Mouse (Mus musculus) T-helper 1 cell (primary cell): ENCODE measurements around the gene Ormdl3.
"Not testable (repeated sequence)": the region's sequence is repeated elsewhere in the genome, so short reads cannot be mapped to it uniquely, and the experiment has no call there.

ENCODE experiments used
- in situ Hi-C: fragments of 300-600 bp; cut with MboI, MseI; formaldehyde crosslinking; loops from one replicate; pipeline ENCODE4 v1.15.1; 2025; ENCODE audit warnings: high pct_unique_total_duplicates

Gene Ormdl3

DNA sequence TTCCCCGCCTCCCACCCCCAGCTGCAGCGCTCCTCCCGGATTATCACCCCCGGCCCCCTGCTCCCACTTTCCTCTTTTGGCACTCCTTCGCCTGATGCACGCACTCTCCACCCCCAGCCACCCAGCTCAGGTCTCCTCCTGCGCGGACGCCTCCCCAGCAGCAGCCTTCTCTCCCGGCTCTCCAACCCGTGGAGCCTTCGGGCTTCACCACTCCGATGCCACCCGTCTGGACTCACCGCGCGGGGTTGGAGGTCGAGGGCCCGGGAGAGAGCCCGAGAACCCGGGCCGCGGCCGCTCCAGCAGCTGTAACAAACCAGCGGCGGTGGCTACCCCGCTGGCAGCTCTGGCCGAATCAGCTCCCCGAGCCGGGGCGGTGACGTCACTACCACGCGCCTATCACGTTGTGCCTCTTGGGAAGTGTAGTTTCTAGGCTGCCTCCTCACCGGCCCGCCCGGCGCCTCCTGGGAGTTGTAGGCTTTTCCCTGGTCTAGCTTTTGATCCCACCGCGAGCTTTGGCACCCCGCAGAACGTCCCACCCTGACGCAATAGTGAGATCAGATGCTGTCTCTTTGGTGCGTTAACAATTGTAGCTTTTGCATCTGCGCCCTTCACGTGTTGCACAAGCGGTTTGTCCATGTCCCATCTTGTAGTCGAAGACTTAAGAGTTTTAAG lies at the start of gene Ormdl3:
Ormdl3 (minus strand) TSS at position 477 of the 672 bp plus-strand sequence.
- in situ Hi-C loops = no loop called here

DNA sequence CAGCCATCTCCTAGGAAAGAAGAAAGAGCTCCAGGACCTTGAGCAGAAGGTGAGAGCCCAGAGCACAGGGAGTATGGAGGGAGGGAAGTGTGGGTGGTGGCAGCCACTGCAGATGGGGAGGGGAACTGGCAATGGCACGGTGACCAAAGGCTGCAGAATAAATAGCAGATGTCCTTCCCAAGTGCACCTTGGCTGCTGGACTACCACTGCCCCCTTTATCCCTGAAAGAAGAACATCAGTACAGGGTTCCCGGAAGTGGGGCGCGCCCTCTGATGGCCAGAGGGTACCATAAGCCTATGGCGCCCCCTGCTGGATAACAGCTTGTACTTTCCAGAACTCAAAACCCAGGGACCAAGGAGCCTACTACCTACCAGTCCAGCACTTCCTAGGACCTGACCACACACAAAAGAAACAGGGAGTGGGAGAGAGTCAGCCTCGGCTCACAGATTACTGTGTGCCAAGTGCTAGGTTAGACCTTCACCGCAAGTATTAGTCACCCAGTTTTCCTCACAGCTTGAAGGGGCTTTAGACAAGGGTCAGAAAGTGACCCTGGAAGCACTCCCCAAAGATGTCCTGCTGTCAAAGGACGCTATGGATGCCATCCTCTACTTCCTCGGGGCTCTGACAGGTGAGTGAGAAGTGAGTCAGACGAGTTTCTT lies 48.3 kb upstream of the Ormdl3 start:
- in situ Hi-C loops = not testable (repeated sequence)

DNA sequence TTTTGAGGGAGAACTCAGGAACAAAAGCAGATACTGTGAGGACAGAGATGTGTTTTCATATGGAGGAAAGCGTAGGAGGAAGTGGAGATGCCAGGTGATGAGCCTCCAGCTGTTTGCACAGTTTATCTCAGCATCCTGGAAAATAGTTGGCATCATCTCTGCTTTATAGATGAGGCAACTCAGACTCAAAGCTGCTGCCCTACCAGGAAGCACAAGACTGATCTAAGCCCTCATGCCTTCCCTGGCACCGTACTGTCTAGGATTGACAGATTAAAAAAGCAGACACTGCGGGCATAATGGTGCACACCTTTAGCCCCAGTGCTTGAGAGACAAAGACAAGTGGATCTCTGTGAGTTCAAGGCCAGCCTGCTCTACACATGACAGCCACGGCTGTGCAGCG lies 43.5 kb upstream of the Ormdl3 start:
- in situ Hi-C loops = no loop called here

DNA sequence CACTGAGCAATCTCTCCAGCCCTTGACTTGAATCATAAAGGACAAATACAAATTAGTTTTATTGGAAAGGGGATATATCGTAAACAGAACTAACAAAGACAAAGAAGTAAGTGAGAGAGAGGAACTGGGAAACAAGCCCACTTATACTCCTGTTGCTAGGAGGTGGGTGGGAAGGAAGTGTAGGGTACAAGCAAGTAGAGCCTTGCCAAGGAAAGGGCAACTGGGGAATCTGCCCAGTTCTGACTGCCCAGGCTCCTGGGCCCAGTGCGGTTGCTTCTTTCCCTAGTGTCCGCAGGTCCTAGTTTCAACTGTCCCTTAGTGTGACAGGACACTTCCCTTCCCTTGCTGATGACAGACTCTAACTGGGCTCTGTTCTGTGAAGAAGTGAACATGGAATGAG lies 41.5 kb upstream of the Ormdl3 start:
- in situ Hi-C loops = loop anchor here (5.0 to 10.0 kb wide), 2 partner anchors 46 to 64 kb away; no protein-coding TSS in a partner anchor

DNA sequence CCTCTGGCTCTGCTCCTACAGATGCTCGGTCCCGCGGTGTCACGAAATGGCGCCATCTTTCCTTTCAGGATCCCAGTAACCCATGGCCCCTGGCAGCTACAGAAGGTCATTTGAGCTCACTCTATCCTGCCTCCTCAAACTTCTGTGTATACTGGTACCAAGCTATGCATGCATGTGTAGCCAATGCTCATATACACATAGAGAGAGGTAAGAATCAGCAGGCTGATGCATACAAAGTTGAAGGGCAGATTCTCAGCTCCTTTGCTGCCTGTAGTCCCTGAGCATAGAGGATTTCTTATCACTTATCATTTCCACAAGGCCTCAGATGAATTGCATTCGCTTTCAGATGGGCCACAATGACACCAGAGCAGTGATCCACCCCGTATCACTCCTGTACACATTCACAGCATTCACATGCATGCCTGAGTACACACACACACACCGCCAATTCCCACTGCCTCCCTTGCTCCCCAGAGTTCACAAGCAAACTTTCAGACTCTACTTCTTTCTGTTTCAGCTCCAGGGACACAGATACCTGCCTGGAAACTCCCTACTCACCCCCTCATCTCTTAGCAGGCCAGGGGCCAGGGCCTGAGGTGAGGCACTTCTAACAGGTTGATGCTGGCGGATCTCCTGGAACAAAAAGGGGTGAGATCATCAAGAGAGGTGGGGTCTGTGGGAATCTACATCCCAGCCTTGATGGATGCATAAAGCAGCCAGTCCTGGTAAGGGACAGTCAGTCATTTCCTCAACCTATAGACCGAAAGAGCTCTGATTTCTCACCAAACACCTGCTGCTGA lies 38.6 kb upstream of the Ormdl3 start, which contains the start of the genes Gm12355 and Gsdma3:
Gm12355 (minus strand) TSS at position 51 of the 800 bp plus-strand sequence.
Gsdma3 (plus strand) TSS at position 750 of the 800 bp plus-strand sequence.
- in situ Hi-C loops = loop anchor here (5.0 to 10.0 kb wide), 2 partner anchors 49 to 66 kb away; no protein-coding TSS in a partner anchor

DNA sequence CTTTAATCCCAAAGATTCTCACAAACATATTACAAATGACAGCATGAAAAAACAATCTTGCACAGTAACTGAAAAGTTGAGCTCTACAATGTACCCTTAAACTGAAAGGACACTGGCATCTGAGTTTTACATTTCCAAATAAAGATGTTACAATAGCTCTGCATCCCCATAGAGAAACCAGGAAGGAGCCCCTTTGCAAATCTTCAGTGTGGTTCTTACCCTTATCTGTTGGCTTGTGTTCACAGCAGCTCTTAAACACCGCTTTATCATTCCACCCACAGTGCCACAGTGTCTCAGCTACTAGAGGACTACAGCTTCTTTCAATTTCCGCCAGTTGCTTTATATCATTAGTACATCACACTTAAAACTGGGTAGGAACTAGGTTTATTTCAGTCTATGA lies 37.2 kb upstream of the Ormdl3 start:
- in situ Hi-C loops = loop anchor here (10.0 kb wide), 1 partner anchor 50 kb away; no protein-coding TSS in a partner anchor

DNA sequence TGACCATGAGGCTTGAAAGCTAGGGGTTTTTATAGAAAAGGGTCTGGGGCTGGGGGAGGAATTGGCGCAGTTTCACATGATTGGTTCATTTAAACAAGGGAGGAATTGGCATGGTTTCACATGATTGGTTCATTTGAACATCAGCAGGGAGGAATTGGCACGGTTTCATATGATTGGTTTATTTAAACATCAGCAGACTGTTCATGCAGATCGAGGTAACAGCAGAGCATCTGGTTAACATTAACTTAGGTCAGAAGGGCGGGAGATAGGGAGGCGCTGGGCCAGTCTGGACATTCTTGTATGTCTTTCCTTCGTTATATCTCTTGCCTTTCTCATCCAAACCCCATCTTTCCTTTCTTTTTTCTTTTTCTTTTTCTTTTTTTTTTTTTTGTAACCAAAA lies 36.8 kb upstream of the Ormdl3 start:
- in situ Hi-C loops = loop anchor here (10.0 kb wide), 1 partner anchor 51 kb away; no protein-coding TSS in a partner anchor

DNA sequence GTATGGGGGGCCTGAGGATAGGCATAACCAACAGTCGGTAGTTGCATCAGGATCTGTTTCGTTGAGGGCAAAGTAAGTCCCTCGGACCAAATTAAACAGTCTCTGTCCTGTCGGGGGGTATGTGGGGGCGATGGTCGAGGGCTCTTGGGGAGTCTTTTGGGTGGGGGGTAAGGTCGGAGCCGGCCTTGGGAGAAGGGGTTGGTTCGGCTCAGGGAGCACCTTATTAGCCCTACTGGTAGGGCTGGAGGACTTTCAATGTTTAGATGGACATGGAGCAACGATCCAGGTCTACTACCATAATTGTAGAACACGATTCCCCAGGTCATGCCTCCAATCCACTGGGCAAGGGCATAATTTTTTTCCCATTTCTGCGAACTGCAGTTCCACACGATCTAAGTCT lies 33.6 kb upstream of the Ormdl3 start:
- in situ Hi-C loops = loop anchor here (10.0 kb wide), 1 partner anchor 54 kb away; no protein-coding TSS in a partner anchor

DNA sequence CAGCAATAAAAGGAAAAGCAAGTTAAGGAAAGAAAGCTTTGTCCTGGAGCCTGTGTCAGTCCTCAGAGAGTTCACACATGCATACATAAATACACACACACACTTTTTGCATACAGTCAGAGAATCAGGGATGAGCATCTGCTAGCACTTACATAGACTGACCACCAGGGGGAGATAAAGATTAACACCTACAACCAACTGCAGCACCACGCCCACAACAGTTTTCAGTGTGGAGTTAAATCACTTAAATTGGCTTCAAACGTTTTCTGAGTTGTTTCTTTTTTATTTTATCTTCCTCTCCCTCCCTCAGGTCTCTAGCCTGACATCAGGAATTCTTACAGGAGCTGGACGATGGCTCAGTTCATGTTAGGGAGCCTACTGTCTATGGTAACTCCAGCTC lies 19.6 kb upstream of the Ormdl3 start:
- in situ Hi-C loops = loop anchor here (5.0 kb wide), 1 partner anchor 41 kb away; the partner anchor contains the start of gene Gsdma2

DNA sequence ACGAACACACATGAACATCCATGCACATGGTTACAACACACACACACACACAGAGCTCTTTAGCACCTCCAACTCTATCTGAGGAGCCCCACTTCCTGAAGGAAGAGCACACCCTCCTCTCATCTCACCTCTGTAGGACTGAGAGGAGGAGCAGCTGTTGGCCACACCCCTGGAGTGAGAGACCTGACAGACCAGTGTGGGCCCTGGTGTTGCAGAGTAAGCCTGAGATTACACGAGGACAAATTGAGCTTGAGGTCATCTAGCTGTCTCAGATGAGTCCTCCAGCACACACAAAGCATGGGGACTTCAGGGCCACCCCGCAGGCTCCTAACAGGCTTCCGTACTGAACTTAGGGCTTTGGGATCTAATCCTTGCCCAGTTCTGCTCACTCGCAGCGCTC lies 17.7 kb upstream of the Ormdl3 start:
- in situ Hi-C loops = loop anchor here (5.0 kb wide), 1 partner anchor 42 kb away; the partner anchor contains the start of gene Gsdma2

DNA sequence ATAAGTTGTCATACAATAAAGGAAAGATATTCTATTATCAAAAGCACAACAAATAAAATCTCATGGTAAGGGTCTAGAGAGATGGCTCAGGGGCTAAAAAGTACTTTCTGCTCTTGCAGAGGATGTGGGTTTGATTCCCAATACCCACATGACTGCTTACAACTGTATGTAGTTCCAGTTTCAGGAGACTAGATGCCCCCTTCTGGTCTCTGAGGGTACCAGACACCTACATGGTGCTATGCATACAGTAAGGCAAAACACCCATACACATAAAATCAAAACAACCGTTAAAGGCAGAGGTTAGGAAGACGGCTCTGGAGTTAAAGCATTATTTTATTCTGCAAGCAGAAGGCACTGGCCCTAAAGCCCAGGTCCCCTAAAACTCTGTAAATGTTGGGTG lies 16.8 kb upstream of the Ormdl3 start:
- in situ Hi-C loops = no loop called here

DNA sequence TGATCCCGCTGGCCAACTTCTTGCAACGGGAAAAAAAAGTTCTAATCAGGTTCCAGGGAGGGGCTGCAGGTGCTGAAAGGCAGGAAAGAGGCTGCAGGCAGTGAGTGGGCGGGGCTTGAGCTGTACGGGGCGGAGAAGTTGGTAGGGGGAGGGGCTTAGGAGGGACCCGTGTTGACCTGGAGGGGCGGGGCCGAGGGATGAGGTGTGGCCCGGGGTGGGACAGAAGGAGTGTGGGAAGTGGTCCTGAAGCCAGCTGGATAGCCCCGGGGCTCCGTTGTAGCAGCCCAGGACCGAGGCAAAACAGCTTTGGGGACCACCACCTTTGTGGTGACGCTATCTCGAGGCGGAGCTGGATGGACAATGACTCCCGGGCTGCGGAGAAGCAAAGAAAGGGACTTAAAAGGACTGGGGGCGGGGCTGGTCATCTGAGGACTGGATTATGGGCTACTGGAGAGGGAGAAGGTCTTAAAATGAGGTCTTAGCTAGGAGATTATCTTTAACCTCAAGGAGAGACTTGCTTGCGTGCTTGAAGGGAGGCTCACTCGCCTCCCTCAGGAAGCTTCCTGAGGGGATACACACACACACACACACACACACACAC lies 15.0 kb upstream of the Ormdl3 start:
- in situ Hi-C loops = no loop called here

DNA sequence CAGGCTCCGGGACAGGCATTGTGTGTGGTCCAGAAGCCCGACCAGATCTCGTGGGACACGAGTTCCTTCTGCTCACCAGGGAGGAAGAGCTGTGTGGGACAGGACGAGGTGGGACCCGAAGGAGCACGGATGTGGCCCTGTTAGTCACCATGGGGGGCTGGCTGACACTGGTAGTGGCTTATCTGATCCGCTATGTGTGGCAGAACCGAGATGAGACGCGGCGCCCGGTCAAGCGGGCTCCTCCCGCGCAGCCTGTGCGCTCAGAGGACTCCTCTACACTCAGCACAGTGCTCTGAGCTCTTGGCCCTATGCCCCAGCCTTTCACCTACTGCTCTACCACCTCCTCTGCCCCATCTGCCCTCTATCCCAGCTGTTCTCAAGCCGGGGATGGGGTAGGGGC lies 12.1 kb upstream of the Ormdl3 start:
- in situ Hi-C loops = no loop called here

DNA sequence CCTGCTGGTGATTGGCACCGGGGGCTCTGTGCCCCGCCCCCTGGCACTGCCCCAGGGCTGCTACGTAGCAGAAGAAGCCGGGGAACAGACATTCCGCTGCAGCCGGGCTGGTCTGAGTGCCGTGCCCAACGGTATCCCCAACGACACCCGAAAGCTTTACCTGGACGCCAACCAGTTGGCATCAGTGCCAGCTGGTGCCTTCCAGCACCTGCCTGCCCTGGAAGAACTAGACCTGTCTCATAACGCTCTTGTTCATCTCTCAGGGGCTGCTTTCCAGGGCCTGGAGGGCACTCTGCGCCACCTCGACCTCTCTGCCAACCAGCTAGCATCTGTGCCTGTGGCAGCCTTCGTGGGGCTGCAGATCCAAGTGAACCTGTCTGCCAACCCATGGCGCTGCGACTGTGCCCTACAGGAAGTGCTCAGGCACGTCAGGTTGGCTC lies 11.7 kb upstream of the Ormdl3 start:
- in situ Hi-C loops = no loop called here

DNA sequence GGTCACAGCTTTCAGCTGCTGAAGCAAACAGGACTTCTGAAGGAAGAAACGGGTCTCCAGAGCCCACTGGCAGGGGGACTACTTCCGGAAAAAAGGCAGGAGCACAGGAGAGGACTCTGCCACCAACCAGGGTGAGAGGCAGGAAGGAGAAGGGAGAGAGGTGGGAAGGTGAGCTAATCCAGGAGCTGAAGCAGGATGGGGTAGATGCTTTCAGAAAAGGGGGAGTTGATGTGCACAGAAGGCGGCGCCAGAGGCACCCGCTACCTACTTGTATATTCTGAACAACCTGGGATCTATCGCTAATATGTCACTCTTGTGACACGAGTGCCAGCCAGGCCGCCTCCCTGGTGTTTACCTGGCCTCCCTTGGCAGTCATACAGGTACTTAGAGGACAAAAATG lies 10.8 kb upstream of the Ormdl3 start, which contains the start of gene Lrrc3c:
Lrrc3c (plus strand) TSS at position 301 of the 400 bp plus-strand sequence.
- in situ Hi-C loops = no loop called here

DNA sequence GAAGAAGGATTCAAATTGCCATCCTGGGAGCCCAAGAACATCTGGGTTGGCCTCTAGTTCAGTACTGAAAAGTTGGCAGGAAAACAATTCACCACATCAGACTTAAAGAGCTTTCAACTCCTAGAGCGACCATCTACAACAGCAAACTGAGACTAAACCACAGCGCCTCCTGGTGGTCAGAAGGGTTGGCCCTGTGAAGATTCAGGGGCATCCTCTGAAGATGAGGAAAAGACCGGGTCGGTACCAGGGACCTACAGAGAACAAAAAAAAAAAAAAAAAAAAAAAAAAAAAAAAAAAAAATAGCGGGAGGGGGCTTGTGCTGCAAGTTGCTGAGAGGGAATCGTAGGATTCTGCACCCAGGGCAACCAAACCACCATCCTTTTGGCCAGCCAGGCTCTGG lies 10.2 kb upstream of the Ormdl3 start:
- in situ Hi-C loops = no loop called here

DNA sequence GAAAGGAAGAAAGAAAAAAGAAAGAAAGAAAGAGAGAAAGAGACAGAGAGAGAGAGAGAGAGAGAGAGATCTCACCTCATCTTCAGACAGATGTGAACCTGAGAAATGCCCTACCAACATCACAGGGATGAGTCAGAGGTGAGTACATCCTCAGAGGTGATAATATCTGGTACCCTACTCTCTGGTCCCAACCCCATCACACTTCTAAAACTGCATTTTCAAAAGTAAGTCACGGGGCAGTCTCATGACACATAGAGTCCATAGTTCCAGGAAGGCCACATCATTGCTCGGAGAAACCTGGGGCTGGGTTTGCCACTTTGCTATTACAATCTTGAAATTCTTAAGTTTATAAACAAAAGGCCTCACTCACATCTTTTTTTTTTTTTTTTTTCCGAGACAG lies 8.8 kb upstream of the Ormdl3 start:
- in situ Hi-C loops = no loop called here

DNA sequence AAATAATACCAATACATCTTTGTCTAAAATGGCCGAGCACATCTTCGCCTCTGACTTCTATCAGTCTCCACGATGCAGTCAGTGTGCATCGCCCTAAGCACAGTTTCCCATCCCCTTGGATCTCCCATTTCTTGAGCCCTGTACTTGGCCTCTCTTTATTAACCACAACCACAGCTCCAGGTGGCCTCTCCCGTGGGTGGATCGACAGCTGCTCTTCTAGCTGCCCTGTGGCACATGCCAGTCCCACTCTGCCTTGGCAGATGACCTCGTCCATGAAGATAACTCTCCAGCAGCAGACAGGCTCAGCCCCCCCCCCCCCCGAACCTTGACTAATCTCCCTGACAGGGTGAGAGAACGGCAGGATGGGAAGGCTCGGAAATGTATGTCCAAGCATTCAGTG lies 8.3 kb upstream of the Ormdl3 start:
- in situ Hi-C loops = no loop called here

DNA sequence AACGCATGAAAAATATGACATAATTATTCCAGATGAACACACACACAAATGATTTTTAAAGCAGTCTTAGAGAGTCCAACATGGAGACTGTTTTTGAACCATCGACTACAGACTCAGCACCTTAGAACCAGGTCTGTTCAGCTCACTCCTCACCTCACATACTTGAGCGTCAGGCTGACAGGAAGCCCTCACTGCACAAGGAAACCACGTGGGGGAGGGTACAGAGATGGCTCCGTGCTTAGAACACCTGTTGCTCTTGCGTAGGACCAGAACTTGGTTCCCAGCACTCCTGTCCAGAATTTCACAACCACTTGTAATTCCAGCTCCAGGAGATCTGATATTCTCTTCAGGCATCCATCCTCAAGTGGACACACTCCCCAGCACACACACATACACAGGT lies 7.9 kb upstream of the Ormdl3 start:
- in situ Hi-C loops = no loop called here

DNA sequence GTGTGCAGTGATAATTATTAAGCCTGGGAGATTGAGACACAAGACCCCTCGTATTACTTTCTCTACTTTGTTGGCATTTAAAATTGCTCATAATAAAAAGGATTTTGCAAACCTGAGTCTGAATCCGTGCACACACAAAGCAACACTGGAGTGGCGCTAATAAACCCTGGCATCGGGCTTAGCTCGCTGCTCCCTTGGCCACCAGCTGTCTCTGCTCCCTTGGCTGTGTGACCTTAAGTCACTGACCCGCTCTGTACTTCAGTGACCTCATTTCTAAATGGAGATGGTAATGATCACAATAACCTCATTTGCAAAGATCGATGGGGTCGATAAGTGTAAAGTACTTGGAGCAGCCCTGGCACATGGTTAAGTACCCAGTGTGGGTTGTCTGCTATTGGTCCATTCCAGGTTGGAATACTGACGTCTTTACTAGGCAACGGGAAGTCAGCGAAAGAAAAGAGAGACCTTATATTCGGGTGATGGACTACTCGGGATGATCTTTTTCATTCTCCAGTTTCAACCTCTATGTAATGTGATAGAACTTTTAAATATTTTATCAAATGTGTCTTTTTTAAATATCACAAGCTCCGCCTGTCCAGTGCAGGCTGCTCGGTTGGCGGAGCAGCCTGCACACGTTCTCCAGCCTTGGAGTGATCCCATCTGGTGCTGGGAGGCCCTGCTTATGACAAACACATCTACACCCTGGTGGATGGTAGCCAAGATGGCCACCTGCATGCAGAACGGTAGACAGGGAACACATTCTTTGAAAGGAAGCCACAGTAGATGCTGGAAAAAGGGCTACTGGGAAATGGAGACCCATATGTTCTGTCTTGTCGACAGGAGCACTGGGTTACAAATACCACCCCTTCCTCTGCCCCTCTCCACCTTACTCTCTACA lies 3.6 kb upstream of the Ormdl3 start:
- in situ Hi-C loops = no loop called here
